8 mouse cellular contexts compared by ENCODE assay signal in the genomic region with DNA sequence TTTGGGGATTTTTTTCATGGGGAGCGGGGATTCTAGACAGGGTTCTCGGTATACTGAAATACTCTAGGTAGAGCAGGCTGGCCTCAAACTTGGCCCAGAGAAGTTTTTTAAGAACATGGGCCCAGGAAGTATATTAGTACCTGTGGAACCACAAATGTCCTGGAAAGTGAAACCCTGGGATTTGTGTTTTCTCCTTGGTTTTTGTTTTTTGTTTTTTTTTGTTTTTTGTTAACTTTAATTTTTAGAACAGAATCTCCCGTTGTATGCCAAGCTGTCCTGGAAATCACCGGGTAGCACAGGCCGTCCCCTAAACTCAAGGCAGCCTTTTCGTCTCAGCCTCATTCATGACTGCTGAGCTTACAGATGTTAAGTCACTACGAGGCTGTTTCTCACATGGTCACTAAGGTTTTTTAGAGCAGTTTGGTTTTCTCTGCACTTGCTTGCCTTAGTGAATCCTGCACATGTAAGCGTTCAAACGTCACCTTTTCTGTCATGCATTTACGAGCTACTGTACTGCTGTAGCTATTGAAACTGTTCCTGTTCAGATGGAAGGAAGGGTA. TPM values are rescaled to one million over a fixed set of nuclear protein-coding genes. Genes with fewer than 3 reads are reported as not detected.
DNase-seq lines count a peak whose midpoint lies in the region; ATAC-seq and TF ChIP-seq lines count a peak whose summit lies in the region.

No protein-coding gene starts in this region.

- peak; percentile 10 for DNase-seq in embryo, embryonic 9.5 days (ENCODE audit: extremely low spot score)
- DNase-seq in embryo, embryonic 10 days (ENCODE audit: low spot score), result no peak
- DNase-seq in thymus, adult 2 months, result no peak
- no peak for DNase-seq in thymus, adult 18-20 months
- DNase-seq in liver, embryonic 13.5 days, result no peak
- DNase-seq in cerebellum, adult 8-10 months, result no peak
- no peak for DNase-seq in testis, postnatal 14 days (ENCODE audit: low spot score)

- TF ChIP-seq POLR2A in thymus, adult 2 months (IDR thresholded peaks at IDR 0.05; ENCODE audit: control insufficient read depth, extremely low read depth, insufficient read depth, low read length, poor library complexity), result no peak

- peaks cover 25% of the 10 kb centered on the region for H3K4me1 ChIP-seq in thymus, adult 2 months (replicated peaks; ENCODE audit: control insufficient read depth, insufficient read depth, low read length)
- H3K4me1 ChIP-seq in liver, embryonic 13.5 days (replicated peaks), result peaks cover 73% of the 10 kb centered on the region

- H3K27me3 ChIP-seq in thymus, adult 2 months (ENCODE audit: control insufficient read depth, insufficient read depth, low read length), result no peaks in the 10 kb centered on the region
- H3K27me3 ChIP-seq in liver, embryonic 13.5 days, result no peaks in the 10 kb centered on the region

- H3K27ac ChIP-seq in thymus, adult 2 months (ENCODE audit: control insufficient read depth, insufficient read depth, low read length), result peak overlapping the region; percentile 76
- H3K27ac ChIP-seq in liver, embryonic 13.5 days, result peak overlapping the region; percentile 92

- WGBS in thymus, adult 2 months, result 85% methylated on average over 10 of the region's 10 CpGs
- WGBS in liver, embryonic 13.5 days (ENCODE audit: insufficient replicate concordance), result 66% methylated on average over 10 of the region's 10 CpGs

- no peak overlapping the region for H3K4me3 ChIP-seq in thymus, adult 2 months (ENCODE audit: control insufficient read depth, insufficient read depth, low read length)
- H3K4me3 ChIP-seq in liver, embryonic 13.5 days (replicated peaks), result peak overlapping the region; percentile 79

- H3K4me2 ChIP-seq in liver, embryonic 13.5 days, result peak overlapping the region; percentile 69

- no peak for TF ChIP-seq CTCF in thymus, adult 2 months (IDR thresholded peaks at IDR 0.05; ENCODE audit: borderline replicate concordance, control insufficient read depth, extremely low read depth, insufficient read depth, low read length, poor library complexity)

- ATAC-seq in liver, embryonic 13.5 days (ENCODE audit: low read depth), result no peak
- ATAC-seq in monocyte, adult 5-6 weeks (replicated peaks; ENCODE audit: insufficient number of reproducible peaks, low FRiP score, low TSS enrichment, poor library complexity, severe bottlenecking), result no peak

- H3K36me3 ChIP-seq in thymus, adult 2 months (ENCODE audit: control insufficient read depth, insufficient read depth, low read length), result no peaks in the 10 kb centered on the region
- peaks cover 17% of the 10 kb centered on the region for H3K36me3 ChIP-seq in liver, embryonic 13.5 days

- peak overlapping the region; percentile 73 for H3K9ac ChIP-seq in liver, embryonic 13.5 days

- no peaks in the 10 kb centered on the region for H3K9me3 ChIP-seq in liver, embryonic 13.5 days (replicated peaks)

RNA-seq across cellular contexts. Expression of gene Thrap3, which starts 0.9 kb away (rescaled TPM):
- 91.8 and 101 TPM in 2 replicates for polyA plus RNA-seq in thymus, adult 2 months (2012; rRNA removed)
- polyA plus RNA-seq in liver, embryonic 13.5 days (2015; fragmentation: Nextera tagmentation; extraction: Ambion mirVana), result 98.1 and 121 TPM in 2 replicates
- total RNA-seq in monocyte, adult 5-6 weeks (2017), result 431 to 662 TPM (median 493 TPM) in 3 replicates

RNA-seq across cellular contexts. Expression of gene Sh3d21, which starts 40.1 kb away (rescaled TPM):
- 0.75 and 1.2 TPM in 2 replicates for polyA plus RNA-seq in thymus, adult 2 months (2012; rRNA removed)
- 0.82 and 1.3 TPM in 2 replicates for polyA plus RNA-seq in liver, embryonic 13.5 days (2015; fragmentation: Nextera tagmentation; extraction: Ambion mirVana)
- 0.19 to 1.3 TPM in 2 of 3 replicates, not detected in the other for total RNA-seq in monocyte, adult 5-6 weeks (2017)

RNA-seq across cellular contexts. Expression of gene Map7d1, which starts 52.7 kb away (rescaled TPM):
- 74.6 and 84.2 TPM in 2 replicates for polyA plus RNA-seq in thymus, adult 2 months (2012; rRNA removed)
- 6.6 and 7.3 TPM in 2 replicates for polyA plus RNA-seq in liver, embryonic 13.5 days (2015; fragmentation: Nextera tagmentation; extraction: Ambion mirVana)
- 103 to 151 TPM (median 107 TPM) in 3 replicates for total RNA-seq in monocyte, adult 5-6 weeks (2017)

RNA-seq across cellular contexts. Expression of gene Eva1b, which starts 55.9 kb away (rescaled TPM):
- polyA plus RNA-seq in thymus, adult 2 months (2012; rRNA removed), result 94.3 and 95.2 TPM in 2 replicates
- 11.8 and 13.3 TPM in 2 replicates for polyA plus RNA-seq in liver, embryonic 13.5 days (2015; fragmentation: Nextera tagmentation; extraction: Ambion mirVana)
- total RNA-seq in monocyte, adult 5-6 weeks (2017), result 1.2 to 2.6 TPM (median 2.5 TPM) in 3 replicates

RNA-seq across cellular contexts. Expression of gene Trappc3, which starts 58.7 kb away (rescaled TPM):
- polyA plus RNA-seq in thymus, adult 2 months (2012; rRNA removed), result 48.0 and 55.1 TPM in 2 replicates
- polyA plus RNA-seq in liver, embryonic 13.5 days (2015; fragmentation: Nextera tagmentation; extraction: Ambion mirVana), result 40.5 and 41.5 TPM in 2 replicates
- total RNA-seq in monocyte, adult 5-6 weeks (2017), result 46.3 to 53.6 TPM (median 51.4 TPM) in 3 replicates
